Mouse (Mus musculus): ENCODE results near the gene Peli2. TPM values are rescaled to one million over a fixed set of nuclear protein-coding genes. Genes with fewer than 3 reads are reported as not detected.

Peli2 gene
- polyA plus RNA-seq, 1 experiment from 2014 or later: 3.1 TPM

DNA sequence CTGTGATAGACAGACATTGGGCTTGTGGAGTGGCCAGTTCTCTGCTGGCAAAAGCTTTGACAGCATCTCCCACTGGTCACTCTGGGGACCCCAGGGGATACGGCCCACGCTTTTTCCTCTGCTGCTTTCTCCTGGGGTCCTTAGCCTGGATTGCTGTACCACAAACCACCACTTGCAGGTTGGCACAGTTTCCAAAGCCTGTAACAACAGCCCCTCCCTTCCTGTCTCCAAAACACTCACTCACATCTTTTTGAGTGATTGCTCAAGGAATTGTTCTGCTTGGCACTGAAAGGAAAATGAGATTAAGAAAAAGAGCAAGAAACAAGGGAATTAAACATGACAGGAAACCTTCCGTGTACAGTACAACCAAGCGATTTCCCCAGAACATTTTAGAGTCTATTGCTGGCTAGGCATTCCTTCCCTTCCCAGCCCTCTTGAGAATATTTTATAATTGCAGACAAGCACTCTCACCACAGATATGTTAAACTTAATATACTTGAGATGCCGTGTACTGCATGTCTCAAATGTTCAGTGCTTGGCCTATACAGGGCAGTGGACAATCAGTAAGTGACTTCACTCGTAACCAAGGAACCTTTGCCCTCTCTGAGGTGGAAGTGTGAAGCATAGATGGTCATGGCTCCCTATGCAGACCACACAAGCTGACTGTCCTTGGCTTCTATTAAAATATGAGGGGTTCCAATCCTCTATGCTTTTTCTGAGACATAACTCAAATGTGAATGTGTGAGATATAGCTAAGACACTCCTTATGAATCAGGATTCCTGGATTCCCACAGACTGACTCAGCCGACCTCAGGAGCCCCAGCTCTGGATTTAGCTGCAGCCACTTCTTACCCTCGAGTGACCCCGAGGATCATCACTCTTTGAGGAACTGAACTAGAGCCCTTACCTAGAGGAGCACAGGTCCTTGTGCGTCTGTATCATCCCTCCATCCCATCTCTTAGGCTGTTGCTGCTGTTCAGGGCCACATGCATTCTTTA, 169.3 kb downstream of the Peli2 start:
- DNase-seq (ENCODE audit: low spot score) (no peak), ATAC-seq (replicated peaks; ENCODE audit: low FRiP score) (no peak)
- H3K4me2 ChIP-seq: no peak overlapping the region
- no peak overlapping the region for H3K9ac ChIP-seq (ENCODE audit: low read depth, low read length)
- no peaks in the 10 kb centered on the region for H3K27me3 ChIP-seq (replicated peaks; ENCODE audit: control insufficient read depth, insufficient read depth, low read length)
- H3K27ac ChIP-seq (ENCODE audit: low read depth, low read length): no peak overlapping the region
- H3K4me3 ChIP-seq (ENCODE audit: low read depth, low read length): no peak overlapping the region
- no peaks in the 10 kb centered on the region for H3K36me3 ChIP-seq (ENCODE audit: control insufficient read depth, insufficient read depth, low read length)
- H3K9me3 ChIP-seq (ENCODE audit: control insufficient read depth, low read length): no peaks in the 10 kb centered on the region
- no peaks in the 10 kb centered on the region for H3K4me1 ChIP-seq (replicated peaks; ENCODE audit: control insufficient read depth, insufficient read depth, low read length)
- 78% methylated on average over 10 of the region's 10 CpGs for WGBS

DNA sequence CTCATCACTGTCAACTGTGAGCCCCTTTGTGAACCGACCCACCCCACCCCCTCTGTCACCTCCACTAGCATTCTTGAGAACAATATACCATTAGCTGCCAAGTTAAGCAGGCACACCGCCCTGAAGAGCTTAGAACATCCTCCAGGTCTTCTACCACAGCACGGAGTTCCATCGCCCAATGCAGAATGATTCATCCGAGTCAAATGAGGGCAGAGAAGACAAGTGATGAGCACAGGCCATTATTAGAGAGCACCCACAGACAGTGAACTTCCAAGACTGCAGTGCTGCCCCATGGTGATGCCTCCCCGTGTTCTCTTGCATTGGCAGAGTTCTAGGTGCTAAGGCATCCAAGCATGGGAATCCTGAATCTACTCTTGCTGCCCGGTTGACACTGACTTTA, 172.9 kb downstream of the Peli2 start:
- H3K4me1 ChIP-seq (replicated peaks; ENCODE audit: control insufficient read depth, insufficient read depth, low read length): peaks cover 2% of the 10 kb centered on the region; the same call in 1 of the 2 replicates
- no peak overlapping the region for H3K4me2 ChIP-seq
- WGBS: 82% methylated on average over 7 of the region's 7 CpGs
- no peak overlapping the region for H3K27ac ChIP-seq (ENCODE audit: low read depth, low read length)
- no peak overlapping the region for H3K4me3 ChIP-seq (ENCODE audit: low read depth, low read length)
- no peak overlapping the region for H3K9ac ChIP-seq (ENCODE audit: low read depth, low read length)
- no peaks in the 10 kb centered on the region for H3K9me3 ChIP-seq (ENCODE audit: control insufficient read depth, low read length)
- no peaks in the 10 kb centered on the region for H3K27me3 ChIP-seq (replicated peaks; ENCODE audit: control insufficient read depth, insufficient read depth, low read length)
- H3K36me3 ChIP-seq (ENCODE audit: control insufficient read depth, insufficient read depth, low read length): no peaks in the 10 kb centered on the region
- DNase-seq (ENCODE audit: low spot score): no peak
- no peak for ATAC-seq (replicated peaks; ENCODE audit: low FRiP score)

DNA sequence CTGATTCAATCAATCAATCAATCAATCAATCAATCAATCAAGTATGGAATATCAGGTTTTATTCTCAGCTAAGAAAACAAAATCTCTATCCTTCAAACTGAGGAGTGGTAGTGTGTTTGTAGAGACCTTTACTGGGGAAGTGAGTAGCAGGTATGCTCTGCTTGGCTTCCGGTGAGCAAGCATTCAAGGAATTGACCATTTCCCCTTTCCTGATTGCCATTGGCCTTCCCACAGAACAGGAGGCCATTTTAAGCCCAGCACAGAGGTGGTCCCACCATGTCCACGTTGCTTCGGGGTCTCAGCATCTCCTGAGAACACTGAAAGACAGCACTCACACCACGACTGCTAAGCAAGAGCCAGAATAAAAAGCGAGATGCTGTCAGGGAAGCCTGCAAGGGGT, 174.8 kb downstream of the Peli2 start:
- Histone ChIP-seq H3K9me3 (ENCODE audit: control insufficient read depth, low read length) (no peaks in the 10 kb centered on the region), H3K4me1 (replicated peaks; ENCODE audit: control insufficient read depth, insufficient read depth, low read length) (peaks cover 2% of the 10 kb centered on the region; the same call in 1 of the 2 replicates), H3K27me3 (replicated peaks; ENCODE audit: control insufficient read depth, insufficient read depth, low read length) (no peaks in the 10 kb centered on the region), H3K27ac (ENCODE audit: low read depth, low read length) (no peak overlapping the region), H3K36me3 (ENCODE audit: control insufficient read depth, insufficient read depth, low read length) (no peaks in the 10 kb centered on the region), H3K4me2 (peak overlapping the region; percentile 37; the same call in 1 of the 2 replicates), H3K4me3 (ENCODE audit: low read depth, low read length) (no peak overlapping the region), H3K9ac (ENCODE audit: low read depth, low read length) (no peak overlapping the region)
- DNase-seq (ENCODE audit: low spot score) (no peak), ATAC-seq (replicated peaks; ENCODE audit: low FRiP score) (no peak)
- WGBS: 22% methylated on average over 5 of the region's 5 CpGs

GRCm38 (mm10) chr14:48295815-48296271, 175.2 kb downstream of the Peli2 start:
- Histone ChIP-seq H3K9ac (ENCODE audit: low read depth, low read length) (no peak overlapping the region), H3K27me3 (replicated peaks; ENCODE audit: control insufficient read depth, insufficient read depth, low read length) (no peaks in the 10 kb centered on the region), H3K36me3 (ENCODE audit: control insufficient read depth, insufficient read depth, low read length) (no peaks in the 10 kb centered on the region), H3K27ac (ENCODE audit: low read depth, low read length) (no peak overlapping the region), H3K9me3 (ENCODE audit: control insufficient read depth, low read length) (no peaks in the 10 kb centered on the region), H3K4me1 (replicated peaks; ENCODE audit: control insufficient read depth, insufficient read depth, low read length) (peaks cover 2% of the 10 kb centered on the region; the same call in 1 of the 2 replicates), H3K4me3 (ENCODE audit: low read depth, low read length) (no peak overlapping the region), H3K4me2 (peak overlapping the region; percentile 37; the same call in 1 of the 2 replicates)
- WGBS: 2% methylated on average over 7 of the region's 7 CpGs
- no peak for ATAC-seq (replicated peaks; ENCODE audit: low FRiP score)
- DNase-seq (ENCODE audit: low spot score): no peak

DNA sequence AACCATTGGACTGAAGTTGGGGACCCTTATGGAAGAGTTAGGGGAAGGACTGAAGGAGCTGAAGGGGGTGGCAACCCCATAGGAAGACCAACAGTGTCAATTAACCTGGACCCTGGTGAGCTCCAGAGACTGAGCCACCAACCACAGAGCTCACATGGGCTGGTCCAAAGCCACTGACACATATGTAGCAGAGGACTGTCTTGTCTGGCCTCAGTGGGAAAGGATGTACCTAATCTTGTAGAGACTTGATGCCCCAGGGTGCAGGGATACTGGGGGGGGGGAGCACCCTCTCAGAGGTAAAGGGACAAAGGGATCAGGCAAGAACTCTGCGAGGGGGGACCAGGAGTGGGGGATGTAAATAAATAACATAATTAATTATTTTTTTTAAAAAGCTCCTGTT, 176.2 kb downstream of the Peli2 start:
- Histone ChIP-seq H3K36me3 (ENCODE audit: control insufficient read depth, insufficient read depth, low read length) (no peaks in the 10 kb centered on the region), H3K27me3 (replicated peaks; ENCODE audit: control insufficient read depth, insufficient read depth, low read length) (no peaks in the 10 kb centered on the region), H3K9me3 (ENCODE audit: control insufficient read depth, low read length) (no peaks in the 10 kb centered on the region), H3K4me1 (replicated peaks; ENCODE audit: control insufficient read depth, insufficient read depth, low read length) (peaks cover 2% of the 10 kb centered on the region; the same call in 1 of the 2 replicates), H3K27ac (ENCODE audit: low read depth, low read length) (no peak overlapping the region), H3K4me3 (ENCODE audit: low read depth, low read length) (no peak overlapping the region), H3K9ac (ENCODE audit: low read depth, low read length) (no peak overlapping the region), H3K4me2 (no peak overlapping the region)
- WGBS: 70% methylated on average over 1 of the region's 1 CpGs
- DNase-seq (ENCODE audit: low spot score): no peak
- ATAC-seq (replicated peaks; ENCODE audit: low FRiP score): no peak

- H3K4me1 ChIP-seq (replicated peaks; ENCODE audit: control insufficient read depth, insufficient read depth, low read length): no peaks in the 10 kb centered on the region; the same call in 1 of the 2 replicates
- H3K36me3 ChIP-seq (ENCODE audit: control insufficient read depth, insufficient read depth, low read length): no peaks in the 10 kb centered on the region
- no peaks in the 10 kb centered on the region for H3K27me3 ChIP-seq (replicated peaks; ENCODE audit: control insufficient read depth, insufficient read depth, low read length)
- no peak overlapping the region for H3K4me3 ChIP-seq (ENCODE audit: low read depth, low read length)
- DNase-seq (ENCODE audit: low spot score) (no peak), ATAC-seq (replicated peaks; ENCODE audit: low FRiP score) (no peak)
- H3K27ac ChIP-seq (ENCODE audit: low read depth, low read length): no peak overlapping the region
- H3K9ac ChIP-seq (ENCODE audit: low read depth, low read length): no peak overlapping the region
- WGBS: 49% methylated on average over 10 of the region's 10 CpGs
- no peaks in the 10 kb centered on the region for H3K9me3 ChIP-seq (ENCODE audit: control insufficient read depth, low read length)
- H3K4me2 ChIP-seq: no peak overlapping the region
Observed at GRCm38 (mm10) chr14:48302471-48303186, 182.0 kb downstream of the Peli2 start.

GRCm38 (mm10) chr14:48303235-48303634, 182.6 kb downstream of the Peli2 start:
- ATAC-seq (replicated peaks; ENCODE audit: low FRiP score) (no peak), DNase-seq (ENCODE audit: low spot score) (no peak)
- Histone ChIP-seq H3K36me3 (ENCODE audit: control insufficient read depth, insufficient read depth, low read length) (no peaks in the 10 kb centered on the region), H3K4me3 (ENCODE audit: low read depth, low read length) (no peak overlapping the region), H3K9ac (ENCODE audit: low read depth, low read length) (no peak overlapping the region), H3K27ac (ENCODE audit: low read depth, low read length) (no peak overlapping the region), H3K4me2 (no peak overlapping the region), H3K9me3 (ENCODE audit: control insufficient read depth, low read length) (no peaks in the 10 kb centered on the region), H3K4me1 (replicated peaks; ENCODE audit: control insufficient read depth, insufficient read depth, low read length) (no peaks in the 10 kb centered on the region; the same call in 1 of the 2 replicates), H3K27me3 (replicated peaks; ENCODE audit: control insufficient read depth, insufficient read depth, low read length) (no peaks in the 10 kb centered on the region)
- 46% methylated on average over 6 of the region's 6 CpGs for WGBS

DNA sequence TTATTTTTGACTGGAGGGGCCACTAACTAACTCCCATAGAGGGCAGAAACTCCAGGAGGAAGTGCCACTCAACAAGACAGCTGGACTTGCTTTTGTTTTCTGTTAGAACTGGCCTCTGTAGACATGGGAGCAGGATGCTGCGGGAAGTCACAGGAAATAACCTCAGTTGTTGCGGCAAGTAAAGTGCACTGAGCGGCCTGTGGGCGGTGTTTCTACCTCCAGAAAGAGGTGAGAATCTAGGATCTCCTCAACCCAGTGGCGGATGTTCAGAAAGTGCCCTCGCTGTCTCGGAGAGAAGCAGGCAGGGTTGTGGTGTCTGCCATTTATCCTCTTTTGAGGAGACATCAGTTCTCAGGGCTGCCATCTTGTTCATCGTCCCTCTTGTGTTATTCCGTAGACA, 183.2 kb downstream of the Peli2 start:
- 54% methylated on average over 9 of the region's 9 CpGs for WGBS
- no peak overlapping the region for H3K4me3 ChIP-seq (ENCODE audit: low read depth, low read length)
- ATAC-seq (replicated peaks; ENCODE audit: low FRiP score): no peak
- no peaks in the 10 kb centered on the region for H3K36me3 ChIP-seq (ENCODE audit: control insufficient read depth, insufficient read depth, low read length)
- no peak overlapping the region for H3K4me2 ChIP-seq
- H3K27ac ChIP-seq (ENCODE audit: low read depth, low read length): no peak overlapping the region
- H3K9me3 ChIP-seq (ENCODE audit: control insufficient read depth, low read length): no peaks in the 10 kb centered on the region
- no peak overlapping the region for H3K9ac ChIP-seq (ENCODE audit: low read depth, low read length)
- no peaks in the 10 kb centered on the region; the same call in 1 of the 2 replicates for H3K4me1 ChIP-seq (replicated peaks; ENCODE audit: control insufficient read depth, insufficient read depth, low read length)
- no peaks in the 10 kb centered on the region for H3K27me3 ChIP-seq (replicated peaks; ENCODE audit: control insufficient read depth, insufficient read depth, low read length)
- no peak for DNase-seq (ENCODE audit: low spot score)

Data from liver, embryonic 11.5 days (tissue).